Mouse (Mus musculus): Measurements from ENCODE around the gene Fxyd1. TPM values are rescaled to one million over a fixed set of nuclear protein-coding genes. Genes with fewer than 3 reads are reported as not detected.
A peak's percentile ranks its signal among the peaks of the same experiment; 100 is the strongest.

The Fxyd1 gene
- total and polyA plus RNA-seq, 2 experiments, result 127 to 1,555 TPM

DNA sequence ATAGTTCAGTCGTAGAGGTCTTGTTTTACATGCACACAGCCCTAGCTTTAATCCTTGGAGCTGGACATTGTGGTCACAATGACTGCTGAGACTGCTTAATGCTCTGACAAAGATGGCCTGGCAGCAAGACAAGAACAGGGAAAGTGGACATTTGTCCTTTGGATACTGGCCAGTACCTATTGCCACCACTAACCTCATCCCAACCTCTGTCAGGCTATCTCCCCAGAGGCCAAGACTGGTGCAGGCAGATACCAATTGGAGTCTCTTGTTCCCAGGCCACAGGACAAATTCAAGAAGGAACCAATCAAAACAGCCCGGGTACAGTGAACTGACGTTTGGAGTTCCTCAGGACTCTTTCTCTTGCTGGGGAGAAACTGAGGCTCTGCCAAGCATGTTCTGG, 31.2 kb upstream of the Fxyd1 start:
- Histone ChIP-seq H3K4me3 (ENCODE audit: insufficient read depth, low read depth, low read length) (no peak overlapping the region), H3K79me2 (ENCODE audit: control insufficient read depth, insufficient read depth, low read length) (no peaks in the 10 kb centered on the region), H3K27me3 (ENCODE audit: control insufficient read depth, insufficient read depth, low read length) (no peaks in the 10 kb centered on the region), H3K36me3 (ENCODE audit: control insufficient read depth, insufficient read depth, low read length) (no peaks in the 10 kb centered on the region), H3K4me1 (ENCODE audit: control insufficient read depth, insufficient read depth, low read length) (peaks cover 26% of the 10 kb centered on the region), H3K9ac (ENCODE audit: low read depth, low read length) (no peak overlapping the region), H3K27ac (replicated peaks; ENCODE audit: insufficient read depth, low read depth, low read length) (peak overlapping the region; percentile 5; the same call in 1 of the 2 replicates)
- WGBS, result 26% methylated on average over 3 of the region's 3 CpGs
- peak; percentile 94 for DNase-seq (ENCODE audit: extremely low read depth, low read depth, low spot score)
- TF ChIP-seq POLR2A (IDR thresholded peaks at IDR 0.05; ENCODE audit: extremely low read depth, insufficient read depth, low read length) (no peak), CTCF (IDR thresholded peaks at IDR 0.05; ENCODE audit: low read depth, low read length) (no peak)

DNA sequence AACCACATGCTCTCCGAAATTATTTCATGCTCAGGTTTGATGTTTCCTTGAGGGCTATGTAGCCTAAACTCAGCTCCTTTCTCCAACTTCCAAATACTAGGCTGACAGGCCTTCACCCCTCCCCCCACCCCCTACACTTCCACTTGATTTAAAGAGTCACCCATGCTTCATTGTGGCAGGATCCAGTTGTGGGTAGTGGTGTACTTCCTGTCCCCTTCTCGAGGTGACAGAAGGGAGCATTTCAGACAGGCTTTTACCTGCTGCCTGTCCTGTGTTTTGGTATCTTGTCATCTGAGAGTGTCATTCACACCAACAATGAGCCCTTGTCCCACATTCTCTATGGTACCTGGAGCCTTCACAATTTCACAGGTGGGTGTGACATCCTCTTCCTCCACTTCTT, 30.3 kb upstream of the Fxyd1 start:
- no peaks in the 10 kb centered on the region for H3K27me3 ChIP-seq (ENCODE audit: control insufficient read depth, insufficient read depth, low read length)
- no peak overlapping the region for H3K4me3 ChIP-seq (ENCODE audit: insufficient read depth, low read depth, low read length)
- WGBS, result 62% methylated on average over 2 of the region's 2 CpGs
- H3K79me2 ChIP-seq (ENCODE audit: control insufficient read depth, insufficient read depth, low read length), result no peaks in the 10 kb centered on the region
- no peak overlapping the region for H3K9ac ChIP-seq (ENCODE audit: low read depth, low read length)
- DNase-seq (ENCODE audit: extremely low read depth, low read depth, low spot score), result no peak
- TF ChIP-seq POLR2A (IDR thresholded peaks at IDR 0.05; ENCODE audit: extremely low read depth, insufficient read depth, low read length) (no peak), CTCF (IDR thresholded peaks at IDR 0.05; ENCODE audit: low read depth, low read length) (no peak)
- no peaks in the 10 kb centered on the region for H3K36me3 ChIP-seq (ENCODE audit: control insufficient read depth, insufficient read depth, low read length)
- no peak overlapping the region for H3K27ac ChIP-seq (replicated peaks; ENCODE audit: insufficient read depth, low read depth, low read length)
- H3K4me1 ChIP-seq (ENCODE audit: control insufficient read depth, insufficient read depth, low read length), result peaks cover 30% of the 10 kb centered on the region

DNA sequence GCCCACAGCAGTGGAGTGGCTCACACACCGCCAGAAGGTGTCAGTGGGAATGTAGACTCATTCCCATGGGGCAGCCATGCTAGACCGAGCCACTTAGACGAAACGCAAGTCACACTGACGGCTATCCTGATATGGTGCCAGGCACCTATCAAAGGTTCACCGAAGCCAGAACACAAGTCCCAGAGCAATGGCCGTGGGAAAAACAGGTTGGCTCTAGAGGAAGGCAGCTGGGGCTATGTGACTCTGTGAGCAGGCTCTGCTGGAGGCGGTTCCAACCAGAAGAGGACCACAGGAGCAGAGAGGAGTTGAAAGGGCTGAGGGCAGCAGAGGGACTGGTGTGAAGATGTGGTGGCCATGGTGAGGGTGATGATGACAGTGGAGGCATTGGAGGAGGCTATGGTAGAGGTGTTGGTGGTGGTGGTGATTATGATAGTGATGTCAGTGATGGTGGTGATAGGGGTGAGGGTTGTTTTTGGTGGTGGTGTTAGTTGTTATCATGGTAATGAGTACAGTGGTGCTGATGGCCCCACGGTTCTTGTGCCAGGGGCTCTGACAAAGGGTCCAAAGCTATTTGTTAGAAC, 29.3 kb upstream of the Fxyd1 start:
- no peak for DNase-seq (ENCODE audit: extremely low read depth, low read depth, low spot score)
- H3K4me1 ChIP-seq (ENCODE audit: control insufficient read depth, insufficient read depth, low read length), result peaks cover 30% of the 10 kb centered on the region
- no peaks in the 10 kb centered on the region for H3K27me3 ChIP-seq (ENCODE audit: control insufficient read depth, insufficient read depth, low read length)
- no peak overlapping the region for H3K9ac ChIP-seq (ENCODE audit: low read depth, low read length)
- no peaks in the 10 kb centered on the region for H3K36me3 ChIP-seq (ENCODE audit: control insufficient read depth, insufficient read depth, low read length)
- no peaks in the 10 kb centered on the region for H3K79me2 ChIP-seq (ENCODE audit: control insufficient read depth, insufficient read depth, low read length)
- TF ChIP-seq POLR2A (IDR thresholded peaks at IDR 0.05; ENCODE audit: extremely low read depth, insufficient read depth, low read length) (no peak), CTCF (IDR thresholded peaks at IDR 0.05; ENCODE audit: low read depth, low read length) (no peak)
- no peak overlapping the region for H3K4me3 ChIP-seq (ENCODE audit: insufficient read depth, low read depth, low read length)
- 96% methylated on average over 9 of the region's 9 CpGs for WGBS
- H3K27ac ChIP-seq (replicated peaks; ENCODE audit: insufficient read depth, low read depth, low read length), result no peak overlapping the region

DNA sequence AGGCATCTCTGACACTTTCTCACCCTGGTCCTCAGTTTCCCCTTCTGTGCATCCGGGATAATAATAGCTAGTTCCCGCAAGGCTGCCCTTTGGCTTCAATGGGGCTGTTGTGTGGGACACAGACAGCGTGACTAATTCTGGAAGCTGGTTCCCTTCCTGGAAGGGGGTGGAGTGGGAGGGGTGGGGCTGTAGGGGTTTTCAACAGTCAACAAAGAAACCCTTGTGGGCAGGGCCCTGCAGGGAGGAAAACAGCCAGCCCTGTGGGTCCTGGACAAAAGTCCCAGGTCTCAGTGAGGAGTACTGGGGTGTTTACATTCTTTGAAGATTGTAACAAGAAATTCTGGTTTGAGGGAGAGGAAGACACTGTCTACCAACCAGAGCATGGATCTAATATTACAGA, 28.2 kb upstream of the Fxyd1 start:
- 0 out of 2 replicates have a peak overlapping the region, but pooled peaks have one; percentile 4 for H3K27ac ChIP-seq (replicated peaks; ENCODE audit: insufficient read depth, low read depth, low read length)
- no peak for TF ChIP-seq CTCF (IDR thresholded peaks at IDR 0.05; ENCODE audit: low read depth, low read length)
- no peak for TF ChIP-seq POLR2A (IDR thresholded peaks at IDR 0.05; ENCODE audit: extremely low read depth, insufficient read depth, low read length)
- no peak overlapping the region for H3K4me3 ChIP-seq (ENCODE audit: insufficient read depth, low read depth, low read length)
- no peaks in the 10 kb centered on the region for H3K27me3 ChIP-seq (ENCODE audit: control insufficient read depth, insufficient read depth, low read length)
- no peak overlapping the region for H3K9ac ChIP-seq (ENCODE audit: low read depth, low read length)
- no peak for DNase-seq (ENCODE audit: extremely low read depth, low read depth, low spot score)
- 52% methylated on average over 3 of the region's 3 CpGs for WGBS
- no peaks in the 10 kb centered on the region for H3K79me2 ChIP-seq (ENCODE audit: control insufficient read depth, insufficient read depth, low read length)
- no peaks in the 10 kb centered on the region for H3K36me3 ChIP-seq (ENCODE audit: control insufficient read depth, insufficient read depth, low read length)
- H3K4me1 ChIP-seq (ENCODE audit: control insufficient read depth, insufficient read depth, low read length), result peaks cover 33% of the 10 kb centered on the region

DNA sequence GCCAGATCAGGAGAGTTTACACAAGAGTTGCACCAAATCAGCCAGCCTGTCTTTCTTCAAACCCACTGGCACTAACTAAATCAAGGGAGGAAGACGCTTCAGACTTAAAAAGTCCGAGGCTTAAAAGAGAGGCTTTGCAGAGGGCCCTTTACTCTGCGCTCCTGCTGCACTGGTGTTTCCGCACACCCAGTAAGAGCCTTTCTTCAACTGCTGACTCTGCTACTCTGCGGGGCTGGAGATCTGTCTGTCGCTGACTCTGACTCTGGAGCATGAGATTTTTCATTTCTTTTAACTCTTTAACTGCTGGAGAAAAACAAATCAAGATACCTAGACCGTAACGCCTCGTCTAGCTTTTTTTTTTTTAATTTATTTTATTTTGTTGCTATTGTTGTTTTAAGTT, 27.1 kb upstream of the Fxyd1 start:
- no peak for TF ChIP-seq POLR2A (IDR thresholded peaks at IDR 0.05; ENCODE audit: extremely low read depth, insufficient read depth, low read length)
- no peak for TF ChIP-seq CTCF (IDR thresholded peaks at IDR 0.05; ENCODE audit: low read depth, low read length)
- Histone ChIP-seq H3K27me3 (ENCODE audit: control insufficient read depth, insufficient read depth, low read length) (no peaks in the 10 kb centered on the region), H3K9ac (ENCODE audit: low read depth, low read length) (no peak overlapping the region; the same call in 1 of the 2 replicates), H3K79me2 (ENCODE audit: control insufficient read depth, insufficient read depth, low read length) (no peaks in the 10 kb centered on the region), H3K4me1 (ENCODE audit: control insufficient read depth, insufficient read depth, low read length) (peaks cover 38% of the 10 kb centered on the region), H3K4me3 (ENCODE audit: insufficient read depth, low read depth, low read length) (no peak overlapping the region), H3K27ac (replicated peaks; ENCODE audit: insufficient read depth, low read depth, low read length) (peak overlapping the region; percentile 56; the same call in 1 of the 2 replicates), H3K36me3 (ENCODE audit: control insufficient read depth, insufficient read depth, low read length) (no peaks in the 10 kb centered on the region)
- WGBS, result 44% methylated on average over 9 of the region's 9 CpGs
- peak; percentile 67 for DNase-seq (ENCODE audit: extremely low read depth, low read depth, low spot score)

DNA sequence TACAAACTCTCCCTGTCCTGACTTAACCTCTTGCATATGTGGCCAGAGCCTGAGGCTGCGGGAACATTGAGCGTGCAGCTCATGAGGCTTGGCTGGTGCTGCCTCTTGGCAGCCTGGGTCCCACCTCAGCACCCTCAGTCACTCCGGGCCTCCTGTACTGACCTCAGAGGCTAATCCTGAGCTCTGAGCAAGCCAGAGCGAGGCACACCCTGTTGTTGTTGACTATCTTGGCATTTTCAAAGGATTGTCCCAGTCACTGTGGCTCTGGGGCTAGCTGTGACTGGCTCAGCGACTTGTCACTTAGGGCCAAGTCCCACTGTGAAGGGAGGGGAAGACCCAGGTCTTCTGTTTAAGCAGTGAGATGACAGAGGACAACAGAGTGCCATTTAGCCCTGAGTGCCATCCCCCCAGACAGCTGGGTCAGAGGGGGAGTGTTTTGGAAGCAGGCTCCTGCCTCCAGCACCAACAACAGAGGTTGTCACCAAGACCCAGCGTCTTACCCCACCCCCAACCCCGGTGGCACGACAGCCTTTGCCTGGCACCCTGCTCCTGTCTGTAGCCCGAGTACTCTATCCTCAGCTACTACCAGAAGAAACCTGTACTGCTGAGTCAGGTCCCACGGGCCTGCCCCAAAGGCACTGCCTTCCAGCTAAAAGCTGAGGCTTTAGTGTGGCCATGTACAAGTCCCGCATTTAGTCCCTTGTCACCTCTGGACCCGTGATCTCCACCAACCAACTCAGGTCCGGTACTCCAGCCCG, 26.0 kb upstream of the Fxyd1 start:
- no peak overlapping the region for H3K9ac ChIP-seq (ENCODE audit: low read depth, low read length)
- no peaks in the 10 kb centered on the region for H3K36me3 ChIP-seq (ENCODE audit: control insufficient read depth, insufficient read depth, low read length)
- no peak overlapping the region for H3K4me3 ChIP-seq (ENCODE audit: insufficient read depth, low read depth, low read length)
- peak; percentile 91 for DNase-seq (ENCODE audit: extremely low read depth, low read depth, low spot score)
- no peaks in the 10 kb centered on the region for H3K27me3 ChIP-seq (ENCODE audit: control insufficient read depth, insufficient read depth, low read length)
- WGBS, result 37% methylated on average over 14 of the region's 14 CpGs
- no peaks in the 10 kb centered on the region for H3K79me2 ChIP-seq (ENCODE audit: control insufficient read depth, insufficient read depth, low read length)
- H3K27ac ChIP-seq (replicated peaks; ENCODE audit: insufficient read depth, low read depth, low read length), result peak overlapping the region; percentile 56
- TF ChIP-seq CTCF (IDR thresholded peaks at IDR 0.05; ENCODE audit: low read depth, low read length), result no peak
- no peak for TF ChIP-seq POLR2A (IDR thresholded peaks at IDR 0.05; ENCODE audit: extremely low read depth, insufficient read depth, low read length)
- peaks cover 30% of the 10 kb centered on the region for H3K4me1 ChIP-seq (ENCODE audit: control insufficient read depth, insufficient read depth, low read length)
